Mouse (Mus musculus): ENCODE data around the gene Lyar. TPM values are rescaled to one million over a fixed set of nuclear protein-coding genes. Genes with fewer than 3 reads are reported as not detected.

The Lyar gene
- total RNA-seq, 1 experiment, result 124 TPM

GRCm38 (mm10) chr5:38259455-38260106, 39.3 kb downstream of the Lyar start:
- DNase-seq (ENCODE audit: low read depth, low spot score), result no peak
- Histone ChIP-seq H3K9ac (ENCODE audit: insufficient read depth, low read depth, low read length, poor library complexity, severe bottlenecking) (peak overlapping the region; percentile 66), H3K36me3 (ENCODE audit: control insufficient read depth, insufficient read depth, low read length, poor library complexity, severe bottlenecking) (peaks cover 2% of the 10 kb centered on the region; the same call in 1 of the 2 replicates), H3K4me3 (ENCODE audit: insufficient read depth in 1 of 2, low read depth in 1 of 2, low read length in 2 of 2, poor library complexity in 1 of 2, severe bottlenecking in 1 of 2) (peak overlapping the region; percentile 72 to 75), H3K4me1 (ENCODE audit: control insufficient read depth in 2 of 2, insufficient read depth in 2 of 2, low read length in 2 of 2, poor library complexity in 1 of 2) (0 out of 4 replicates have a peak, but pooled peaks cover 0 to 2% of the 10 kb centered on the region in 2 experiments), H3K27ac (ENCODE audit: insufficient read depth, low read depth, low read length, poor library complexity, severe bottlenecking) (no peak overlapping the region), H3K9me3 (ENCODE audit: control insufficient read depth, insufficient read depth, low read depth, low read length) (no peaks in the 10 kb centered on the region)
- TF ChIP-seq ZNF384 (IDR thresholded peaks at IDR 0.05; ENCODE audit: low read depth, low read length), result no peak
- no peak for TF ChIP-seq CHD2 (IDR thresholded peaks at IDR 0.05; ENCODE audit: low read depth, low read length)
- TF ChIP-seq ZC3H11A (IDR thresholded peaks at IDR 0.05; ENCODE audit: borderline replicate concordance, low read depth, low read length), result no peak
- TF ChIP-seq MAFK (IDR thresholded peaks at IDR 0.05; ENCODE audit: insufficient read depth, low read depth, low read length), result no peak
- no peak for TF ChIP-seq HCFC1 (IDR thresholded peaks at IDR 0.05; ENCODE audit: borderline replicate concordance, insufficient read depth, low read length)
- in situ Hi-C loops (cut with MboI; ENCODE audit: low sequenced_read_pairs in 2 of 2, unreplicated experiment in 2 of 2), result no loop called here

- TF ChIP-seq ZNF384 (IDR thresholded peaks at IDR 0.05; ENCODE audit: low read depth, low read length), result no peak
- no peak for TF ChIP-seq CHD2 (IDR thresholded peaks at IDR 0.05; ENCODE audit: low read depth, low read length)
- TF ChIP-seq ZC3H11A (IDR thresholded peaks at IDR 0.05; ENCODE audit: borderline replicate concordance, low read depth, low read length), result no peak
- no peak for TF ChIP-seq HCFC1 (IDR thresholded peaks at IDR 0.05; ENCODE audit: borderline replicate concordance, insufficient read depth, low read length)
- no peak for TF ChIP-seq MAFK (IDR thresholded peaks at IDR 0.05; ENCODE audit: insufficient read depth, low read depth, low read length)
- H3K27ac ChIP-seq (ENCODE audit: insufficient read depth, low read depth, low read length, poor library complexity, severe bottlenecking), result no peak within 1 kb of the TSS
- in situ Hi-C loops (cut with MboI; ENCODE audit: low sequenced_read_pairs in 2 of 2, unreplicated experiment in 2 of 2), result no loop called here
- peak within 1 kb of the TSS; percentile 66 for H3K9ac ChIP-seq (ENCODE audit: insufficient read depth, low read depth, low read length, poor library complexity, severe bottlenecking)
- H3K36me3 ChIP-seq (ENCODE audit: control insufficient read depth, insufficient read depth, low read length, poor library complexity, severe bottlenecking), result peaks cover 2% of the 10 kb centered on the region; the same call in 1 of the 2 replicates
- DNase-seq (ENCODE audit: low read depth, low spot score), result no peak
- 0 out of 4 replicates have a peak, but pooled peaks cover 0 to 2% of the 10 kb centered on the region in 2 experiments for H3K4me1 ChIP-seq (ENCODE audit: control insufficient read depth in 2 of 2, insufficient read depth in 2 of 2, low read length in 2 of 2, poor library complexity in 1 of 2)
- H3K4me3 ChIP-seq (ENCODE audit: insufficient read depth in 1 of 2, low read depth in 1 of 2, low read length in 2 of 2, poor library complexity in 1 of 2, severe bottlenecking in 1 of 2), result peak within 1 kb of the TSS; percentile 72 to 75
- no peaks in the 10 kb centered on the region for H3K9me3 ChIP-seq (ENCODE audit: control insufficient read depth, insufficient read depth, low read depth, low read length)
Measured at GRCm38 (mm10) chr5:38260107-38260682, 39.9 kb downstream of the Lyar start, which contains the start of gene Tmem128. Gene Tmem128, plus strand, starts transcription at chr5:38260185.

- in situ Hi-C loops (cut with MboI; ENCODE audit: low sequenced_read_pairs in 2 of 2, unreplicated experiment in 2 of 2), result loop anchor here in 1 of 2 experiments (10.0 kb wide), 1 partner anchor 456 kb away; no protein-coding TSS in a partner anchor
- TF ChIP-seq MAFK (IDR thresholded peaks at IDR 0.05; ENCODE audit: insufficient read depth, low read depth, low read length), result no peak
- TF ChIP-seq ZNF384 (IDR thresholded peaks at IDR 0.05; ENCODE audit: low read depth, low read length), result no peak
- no peak for TF ChIP-seq ZC3H11A (IDR thresholded peaks at IDR 0.05; ENCODE audit: borderline replicate concordance, low read depth, low read length)
- TF ChIP-seq HCFC1 (IDR thresholded peaks at IDR 0.05; ENCODE audit: borderline replicate concordance, insufficient read depth, low read length), result no peak
- no peak for TF ChIP-seq CHD2 (IDR thresholded peaks at IDR 0.05; ENCODE audit: low read depth, low read length)
- no peak for DNase-seq (ENCODE audit: low read depth, low spot score)
- Histone ChIP-seq H3K36me3 (ENCODE audit: control insufficient read depth, insufficient read depth, low read length, poor library complexity, severe bottlenecking) (0 out of 2 replicates have a peak, but pooled peaks cover 2% of the 10 kb centered on the region), H3K9me3 (ENCODE audit: control insufficient read depth, insufficient read depth, low read depth, low read length) (no peaks in the 10 kb centered on the region), H3K4me3 (ENCODE audit: insufficient read depth in 1 of 2, low read depth in 1 of 2, low read length in 2 of 2, poor library complexity in 1 of 2, severe bottlenecking in 1 of 2) (no peak overlapping the region), H3K27ac (ENCODE audit: insufficient read depth, low read depth, low read length, poor library complexity, severe bottlenecking) (no peak overlapping the region), H3K4me1 (ENCODE audit: control insufficient read depth in 2 of 2, insufficient read depth in 2 of 2, low read length in 2 of 2, poor library complexity in 1 of 2) (peaks cover 0 to 5% of the 10 kb centered on the region in 2 experiments; a peak in 2 of 4 replicates), H3K9ac (ENCODE audit: insufficient read depth, low read depth, low read length, poor library complexity, severe bottlenecking) (no peak overlapping the region)
Measured at GRCm38 (mm10) chr5:38270942-38271341, 50.7 kb downstream of the Lyar start.

GRCm38 (mm10) chr5:38273831-38274230, 53.6 kb downstream of the Lyar start:
- H3K9me3 ChIP-seq (ENCODE audit: control insufficient read depth, insufficient read depth, low read depth, low read length), result no peaks in the 10 kb centered on the region
- peaks cover 0 to 17% of the 10 kb centered on the region in 2 experiments; a peak in 3 of 4 replicates for H3K4me1 ChIP-seq (ENCODE audit: control insufficient read depth in 2 of 2, insufficient read depth in 2 of 2, low read length in 2 of 2, poor library complexity in 1 of 2)
- in situ Hi-C loops (cut with MboI; ENCODE audit: low sequenced_read_pairs in 2 of 2, unreplicated experiment in 2 of 2), result loop anchor here in 1 of 2 experiments (10.0 kb wide), 1 partner anchor 459 kb away; no protein-coding TSS in a partner anchor
- H3K27ac ChIP-seq (ENCODE audit: insufficient read depth, low read depth, low read length, poor library complexity, severe bottlenecking), result no peak overlapping the region
- no peak overlapping the region for H3K4me3 ChIP-seq (ENCODE audit: insufficient read depth in 1 of 2, low read depth in 1 of 2, low read length in 2 of 2, poor library complexity in 1 of 2, severe bottlenecking in 1 of 2)
- DNase-seq (ENCODE audit: low read depth, low spot score), result no peak
- no peak for TF ChIP-seq ZNF384 (IDR thresholded peaks at IDR 0.05; ENCODE audit: low read depth, low read length)
- TF ChIP-seq CHD2 (IDR thresholded peaks at IDR 0.05; ENCODE audit: low read depth, low read length), result no peak
- TF ChIP-seq ZC3H11A (IDR thresholded peaks at IDR 0.05; ENCODE audit: borderline replicate concordance, low read depth, low read length), result no peak
- no peak for TF ChIP-seq HCFC1 (IDR thresholded peaks at IDR 0.05; ENCODE audit: borderline replicate concordance, insufficient read depth, low read length)
- no peak for TF ChIP-seq MAFK (IDR thresholded peaks at IDR 0.05; ENCODE audit: insufficient read depth, low read depth, low read length)
- H3K9ac ChIP-seq (ENCODE audit: insufficient read depth, low read depth, low read length, poor library complexity, severe bottlenecking), result no peak overlapping the region
- no peaks in the 10 kb centered on the region for H3K36me3 ChIP-seq (ENCODE audit: control insufficient read depth, insufficient read depth, low read length, poor library complexity, severe bottlenecking)

Data from ES-E14 (cell line).